Mouse (Mus musculus) layer of hippocampus, adult 9-10 months (tissue): ENCODE measurements at regions not wholly inside any gene's neighbourhood (a gene's known extent, or its start where the extent isn't known, plus 50 kb on each side); places are given as distances from the start of the nearest gene placed in this dataset.

Source experiments
- DNase-seq: peaks from one replicate; pipeline ENCODE4 v3.0.0; 2022; ENCODE audit warnings: low spot score

GRCm38 (mm10) chr1:169332165-169332564, 199.1 kb downstream of the Nuf2 start:
- DNase-seq: no peak

- DNase-seq: no peak
Measured at GRCm38 (mm10) chr1:169313241-169313640, 218.0 kb downstream of the Nuf2 start.

DNA sequence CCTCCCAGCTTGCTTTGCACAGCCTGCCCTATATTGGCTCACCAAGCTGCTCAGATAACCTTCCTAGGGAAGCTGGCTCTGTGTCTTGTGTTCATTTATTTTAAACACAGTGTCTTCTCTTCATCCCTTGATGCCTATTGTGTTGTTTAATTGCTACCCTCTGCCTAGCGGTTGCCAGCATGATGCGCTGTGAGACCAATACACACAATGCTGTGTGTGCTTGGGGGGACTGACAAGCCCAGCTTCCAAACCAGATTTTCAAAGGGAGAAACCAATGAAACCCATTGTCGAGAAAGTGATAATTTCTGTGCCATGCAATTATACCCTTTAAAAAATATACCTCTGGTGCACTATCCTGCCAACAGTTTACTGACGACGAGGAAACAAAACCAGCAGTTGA, 247.8 kb downstream of the Nuf2 start:
- no peak for DNase-seq

DNA sequence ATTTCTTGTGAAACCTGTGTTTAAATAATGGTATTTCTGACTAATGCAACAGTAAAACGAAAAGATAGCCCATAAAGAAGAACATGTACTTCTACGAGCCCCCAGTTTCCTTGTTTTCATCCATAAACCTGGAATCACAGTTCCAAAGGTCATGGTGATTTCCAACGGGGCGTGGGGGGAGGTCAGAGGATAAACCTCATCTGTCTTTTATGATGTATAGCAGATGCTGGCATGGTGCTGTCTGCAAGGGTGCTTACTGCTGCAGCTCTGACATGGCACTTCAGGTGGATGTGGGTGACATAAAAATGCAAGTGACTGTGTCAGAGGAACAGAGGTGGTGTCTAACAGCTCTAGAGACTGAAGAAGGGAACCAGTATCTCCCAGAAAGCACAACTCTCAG, 260.5 kb downstream of the Nuf2 start:
- DNase-seq: no peak

DNA sequence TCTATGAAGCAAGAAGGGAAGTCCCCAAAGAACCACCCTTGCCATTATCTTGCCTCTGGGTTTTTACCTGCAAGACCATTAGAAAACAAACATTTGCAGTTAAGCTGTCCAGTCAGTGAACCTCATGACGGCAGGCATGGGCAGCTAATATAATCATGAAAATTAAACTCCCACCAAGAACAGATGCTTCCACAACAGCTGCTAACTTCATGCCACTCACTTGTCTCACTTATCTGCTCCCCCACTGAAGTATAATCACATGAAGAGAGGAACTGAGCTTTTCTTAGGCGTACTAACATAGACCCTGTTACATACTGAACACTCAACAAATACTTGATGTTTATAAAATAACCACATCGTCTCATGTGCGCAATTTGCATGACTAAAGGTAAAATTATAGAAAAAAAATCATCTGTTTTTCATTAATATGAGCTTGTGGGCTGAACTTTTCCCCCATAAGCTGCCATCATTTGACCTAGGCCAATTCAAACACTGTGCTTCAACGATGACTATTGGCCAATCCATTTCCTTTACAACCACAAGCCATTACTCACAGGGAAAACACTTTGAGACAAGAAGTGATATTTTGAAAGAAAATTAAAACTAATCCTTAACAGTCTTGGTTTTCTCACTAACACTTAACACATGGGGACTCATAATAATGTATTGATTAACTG, 267.1 kb downstream of the Nuf2 start:
- no peak for DNase-seq

- DNase-seq: no peak
Measured at GRCm38 (mm10) chr1:169254250-169254937, 276.9 kb downstream of the Nuf2 start.

DNA sequence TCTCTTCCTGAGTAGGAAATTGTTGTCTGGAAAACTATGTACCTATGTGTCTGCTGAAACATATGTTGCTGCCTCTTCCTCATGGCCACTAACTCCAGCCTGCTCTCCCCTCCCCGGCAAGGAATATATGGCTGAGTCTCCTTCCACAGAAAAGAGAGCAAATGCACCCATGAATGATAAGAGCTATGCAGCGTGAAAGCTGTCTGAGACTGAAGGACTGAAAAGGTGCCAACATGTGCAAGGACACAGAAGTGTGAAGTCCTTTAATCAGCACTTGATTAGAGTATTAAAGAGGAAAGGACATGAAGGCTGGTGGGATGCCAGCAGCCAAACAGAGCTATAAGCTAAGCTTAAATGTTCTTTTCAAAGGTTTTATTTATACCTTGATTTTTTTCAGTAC, 279.1 kb downstream of the Nuf2 start:
- no peak for DNase-seq

DNA sequence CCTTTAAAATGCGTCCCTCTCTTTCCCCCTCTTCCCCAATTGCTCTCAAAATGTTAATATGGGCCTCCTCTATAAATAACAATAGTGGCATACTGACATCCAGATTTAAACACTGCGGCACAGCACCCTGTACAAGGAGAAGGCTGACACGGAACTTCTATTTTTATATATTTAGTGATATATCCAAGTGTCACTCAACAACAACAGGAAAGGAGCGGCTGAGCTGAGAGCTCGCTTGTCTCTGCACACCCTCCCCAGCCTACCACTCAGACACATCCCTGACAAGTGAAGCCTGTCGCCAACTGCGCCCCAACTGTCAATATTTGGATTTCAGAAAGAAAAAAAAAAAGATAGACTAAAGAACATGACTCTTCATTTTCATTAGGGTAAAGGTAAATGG, 282.2 kb downstream of the Nuf2 start:
- DNase-seq: no peak

DNA sequence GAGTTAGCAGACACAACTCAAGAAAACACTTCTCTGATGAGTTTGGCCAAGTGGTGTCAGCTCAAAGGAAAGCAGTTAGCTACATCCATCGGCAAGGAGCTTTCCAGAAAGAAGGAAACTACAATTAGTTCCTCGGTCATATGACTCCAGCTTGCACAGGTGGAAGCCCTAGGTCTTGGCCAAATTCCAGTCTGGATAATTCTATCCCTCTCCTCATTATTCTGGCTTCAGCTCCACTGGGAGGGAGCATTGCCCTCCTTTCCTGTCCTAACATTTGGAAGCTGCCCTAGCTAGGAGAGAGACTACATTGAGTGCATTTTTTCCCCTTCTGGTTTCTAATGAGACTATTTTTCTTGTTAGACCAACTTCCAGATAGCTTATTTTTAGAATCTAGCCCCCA, 290.9 kb downstream of the Nuf2 start:
- no peak for DNase-seq

DNA sequence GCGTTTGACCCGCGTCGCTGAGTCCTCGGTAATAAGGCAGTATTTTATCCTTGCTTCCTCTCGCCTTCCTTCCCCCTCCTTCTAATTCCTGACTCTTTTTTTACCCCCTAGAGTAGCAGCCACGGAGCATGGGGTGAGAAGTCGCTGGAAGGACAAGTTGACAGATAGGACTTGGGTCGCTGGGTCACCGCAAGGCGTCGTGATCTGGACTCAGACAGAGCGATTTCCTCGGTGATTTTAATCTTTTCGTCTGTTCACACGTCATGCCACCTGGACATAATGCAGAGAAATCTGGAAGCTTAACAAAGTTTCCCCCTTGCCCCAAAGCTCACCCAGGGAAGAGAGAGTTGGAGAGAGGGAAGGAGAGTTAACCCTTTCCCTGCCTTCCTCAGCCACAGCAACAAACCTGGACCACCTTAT, 292.6 kb downstream of the Nuf2 start:
- DNase-seq: no peak

DNA sequence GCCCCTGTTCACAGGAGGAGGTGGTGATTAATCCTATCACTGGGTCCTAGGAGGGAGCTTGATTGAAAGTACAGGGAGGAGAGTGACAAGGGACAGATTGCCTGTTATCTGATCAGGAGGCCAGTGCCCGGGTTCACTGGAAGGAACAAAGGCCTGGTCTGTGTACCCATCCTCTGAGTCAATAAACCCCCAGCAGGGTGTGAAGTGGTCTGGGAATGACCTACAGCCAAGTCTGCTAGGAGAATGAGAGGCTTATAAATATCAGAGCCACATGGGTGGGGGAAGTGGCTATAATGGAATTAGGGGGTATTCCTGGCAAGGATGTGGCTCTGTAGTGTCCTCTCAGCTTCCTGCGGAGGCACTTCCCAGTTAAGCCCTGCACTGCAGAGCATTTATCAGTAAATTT, 296.0 kb downstream of the Nuf2 start:
- DNase-seq: no peak

- no peak for DNase-seq
Measured at GRCm38 (mm10) chr1:169233368-169233767, 297.9 kb downstream of the Nuf2 start.

GRCm38 (mm10) chr1:169230097-169230496, 301.2 kb downstream of the Nuf2 start:
- no peak for DNase-seq

DNA sequence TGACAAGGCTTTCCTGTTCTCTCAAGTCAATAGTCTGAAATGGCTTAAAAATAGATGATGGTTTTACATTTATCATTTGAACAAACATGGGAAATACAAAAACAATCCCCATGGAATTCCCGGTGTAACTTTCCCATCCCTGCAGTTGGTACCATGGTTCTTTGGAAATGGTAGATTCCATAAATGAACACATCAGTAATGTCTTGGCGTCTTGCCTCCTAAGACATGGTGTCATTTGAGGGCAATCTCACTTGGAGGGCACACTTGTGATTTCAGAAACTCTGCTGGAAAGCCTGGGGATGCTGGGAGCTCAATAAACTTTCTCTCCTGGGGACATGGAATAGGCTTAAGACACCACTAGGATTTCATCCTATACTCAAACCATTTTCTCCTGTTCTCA, 306.8 kb downstream of the Nuf2 start:
- no peak for DNase-seq

DNA sequence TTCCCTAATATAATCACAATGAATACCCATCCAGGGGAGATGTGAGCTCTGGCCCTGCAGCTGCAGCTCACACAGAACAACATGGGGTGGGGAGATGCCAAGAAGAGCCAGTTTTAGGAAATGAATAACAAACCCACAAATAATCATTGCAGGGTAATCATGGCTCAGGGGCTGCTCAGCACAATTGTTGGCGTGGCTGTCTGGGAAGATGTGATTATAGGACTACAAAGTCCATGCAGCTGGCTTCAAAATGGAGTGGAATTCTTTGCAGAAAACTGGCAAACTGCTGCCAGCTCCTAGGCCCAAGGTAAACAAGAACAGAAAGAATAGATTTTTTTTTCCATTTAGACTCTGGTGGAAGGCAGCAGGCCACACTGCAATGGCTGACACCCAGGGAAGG, 343.6 kb downstream of the Nuf2 start:
- no peak for DNase-seq

DNA sequence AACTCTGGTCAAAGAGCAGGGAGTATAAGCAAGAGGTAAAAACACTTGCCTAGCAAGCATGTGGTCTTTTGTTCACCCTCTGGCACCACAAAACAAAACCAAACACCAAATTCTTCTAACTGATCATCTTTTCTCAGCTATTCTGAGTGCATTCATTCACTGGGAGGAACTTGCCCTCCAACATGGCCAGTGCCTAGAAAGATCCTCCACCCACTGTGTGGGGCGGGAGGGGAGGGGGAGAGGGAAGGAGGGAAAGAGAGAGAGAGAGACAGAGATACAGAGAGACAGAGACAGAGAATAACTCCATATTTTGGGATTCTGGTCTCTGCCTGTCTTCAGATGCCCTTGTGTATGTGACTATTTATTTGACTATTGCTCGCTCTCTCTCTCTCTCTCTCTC, 360.9 kb downstream of the Nuf2 start:
- DNase-seq: no peak

- no peak for DNase-seq
Measured at GRCm38 (mm10) chr1:169168033-169168432, 363.2 kb downstream of the Nuf2 start.

DNA sequence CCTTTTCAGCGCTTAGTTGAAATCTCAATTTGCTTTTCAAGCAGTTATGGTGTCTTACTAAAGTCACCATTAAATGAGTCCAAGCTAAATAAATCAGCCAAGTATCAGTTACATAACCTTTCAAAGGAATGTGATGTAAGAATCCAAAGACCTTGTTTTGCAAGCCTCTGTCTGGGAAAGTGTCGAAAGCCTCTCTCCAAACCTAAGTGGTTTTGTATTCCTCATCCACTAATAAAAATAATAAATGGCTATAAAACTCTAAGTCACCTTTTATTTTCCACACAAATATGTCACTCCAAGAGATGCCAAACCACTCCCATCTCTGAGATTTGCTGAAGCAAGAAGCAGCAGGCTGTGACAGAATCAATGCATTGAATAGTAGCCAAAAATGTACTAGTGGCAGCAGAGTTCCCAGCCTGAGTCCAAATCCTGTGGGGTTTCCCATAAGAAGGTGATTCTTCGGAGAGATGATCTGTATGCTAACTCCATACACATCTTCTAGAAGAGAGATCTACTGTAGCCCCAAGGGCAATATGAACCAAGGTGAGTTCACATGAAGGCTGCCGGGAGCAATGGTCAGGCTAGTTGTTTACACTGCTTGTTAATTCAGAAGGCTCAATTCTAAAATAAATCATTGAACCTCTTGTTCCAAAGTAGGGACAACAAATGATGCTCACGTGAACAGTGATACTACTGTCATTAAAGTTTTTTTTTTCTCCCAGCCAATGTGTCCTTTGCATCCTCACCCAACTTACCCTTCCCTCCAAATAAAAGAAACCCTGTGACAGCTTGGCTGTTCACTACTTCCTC, 365.0 kb downstream of the Nuf2 start:
- no peak for DNase-seq

- no peak for DNase-seq
Measured at GRCm38 (mm10) chr1:169160858-169161257, 370.4 kb downstream of the Nuf2 start.

DNA sequence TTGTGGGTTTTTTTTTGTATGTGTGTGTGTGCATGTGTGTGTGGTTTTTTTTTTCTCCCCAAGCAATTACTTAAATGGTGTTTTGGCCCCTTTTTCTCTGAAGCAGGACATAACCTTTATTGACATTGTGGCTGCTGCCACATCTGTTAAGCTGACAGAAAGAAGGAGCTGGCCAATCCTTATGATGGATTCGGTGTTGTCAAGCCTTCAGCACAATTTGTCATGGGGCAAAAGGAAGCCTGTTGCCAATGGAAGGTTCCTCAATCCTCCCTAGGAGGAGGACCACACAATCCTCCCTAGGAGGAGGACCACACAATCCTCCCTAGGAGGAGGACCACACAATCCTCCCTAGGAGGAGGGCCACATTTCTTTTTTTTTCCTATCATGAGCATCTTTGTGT, 371.0 kb downstream of the Nuf2 start:
- no peak for DNase-seq

DNA sequence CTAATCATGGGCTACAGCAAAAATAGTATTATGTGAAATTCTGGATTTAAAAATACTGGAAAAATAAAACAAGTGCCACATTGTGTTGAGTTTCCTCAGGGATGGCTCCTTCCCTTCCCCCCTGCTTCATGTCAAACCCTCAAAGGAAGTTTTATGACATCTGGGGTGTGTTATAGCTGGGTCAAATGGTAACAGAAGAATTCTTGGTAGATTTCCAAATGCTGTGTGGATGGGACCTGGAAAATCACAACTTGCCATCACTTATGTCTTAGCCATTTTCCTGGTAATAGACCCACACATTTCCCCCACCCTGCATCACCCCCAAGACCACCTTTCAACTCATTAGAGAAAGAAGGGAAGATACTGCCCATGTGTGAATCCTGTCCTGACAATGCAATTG, 371.5 kb downstream of the Nuf2 start:
- DNase-seq: no peak

DNA sequence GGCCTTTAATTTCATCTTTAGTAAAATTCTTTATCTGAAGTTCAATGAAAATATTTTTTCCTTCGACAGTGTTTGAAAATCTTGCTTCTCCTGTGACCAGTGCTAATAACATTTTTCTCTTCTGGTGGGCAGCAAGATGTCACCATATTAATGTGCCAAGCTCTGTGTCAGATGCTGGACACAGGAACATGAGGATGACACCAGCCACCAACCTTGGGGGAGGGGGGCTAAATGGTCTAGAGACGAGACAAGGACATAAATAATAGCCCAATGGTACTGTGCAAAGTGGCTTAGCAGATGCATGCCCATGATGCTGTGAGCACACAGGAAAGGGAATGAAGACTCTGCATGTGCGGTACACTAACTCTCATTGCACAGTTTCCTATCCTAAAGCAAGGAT, 373.8 kb downstream of the Nuf2 start:
- DNase-seq: no peak

DNA sequence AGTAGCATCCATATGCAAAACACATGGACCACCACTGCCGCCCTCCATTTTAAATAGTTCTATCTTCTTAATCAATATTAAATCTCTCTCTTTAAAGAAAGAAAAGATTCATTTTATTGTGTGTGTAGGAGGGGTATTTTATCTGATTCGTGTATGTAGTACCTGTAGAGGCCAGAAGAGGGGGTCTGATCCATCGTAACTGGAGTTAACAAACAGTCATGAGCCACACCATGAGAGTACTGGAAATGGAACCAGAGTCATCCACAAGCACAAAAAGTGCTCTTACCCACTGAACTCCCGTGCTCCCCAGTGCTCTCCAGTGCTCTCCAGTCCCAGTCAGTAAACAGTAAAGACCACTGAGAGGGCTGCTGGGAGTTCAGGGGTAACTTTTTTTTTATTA, 374.4 kb downstream of the Nuf2 start:
- no peak for DNase-seq
